Mouse (Mus musculus) megakaryocyte, embryonic 14.5 days (primary cell): ENCODE measurements around the gene Dyx1c1. TPM values are rescaled to one million over a fixed set of nuclear protein-coding genes. Genes with fewer than 3 reads are reported as not detected.

Experiments
- H3K27me3 ChIP-seq: replicated peaks from 2 replicates; pipeline ENCODE3; 2012; ENCODE audit warnings: inconsistent platforms
- H3K36me3 ChIP-seq: replicated peaks from 2 replicates; pipeline ENCODE3; 2012; ENCODE audit warnings: low read length, inconsistent platforms, mixed read lengths
- H3K4me1 ChIP-seq: 2 replicates; pipeline ENCODE4 v1.6.1; 2012; ENCODE audit warnings: inconsistent platforms
- H3K4me3 ChIP-seq: replicated peaks from 2 replicates; pipeline ENCODE3; 2012; ENCODE audit warnings: moderate library complexity, mild to moderate bottlenecking, inconsistent platforms
- H3K9me3 ChIP-seq: 2 replicates; pipeline ENCODE4 v1.6.1; 2012; ENCODE audit warnings: inconsistent platforms
- FLI1 ChIP-seq: IDR thresholded peaks from 2 replicates; pipeline ENCODE4 v1.6.1; 2012; ENCODE audit warnings: low read length, inconsistent platforms, mixed read lengths
- GATA1 ChIP-seq: IDR thresholded peaks from 3 replicates; pipeline ENCODE4 v1.6.1; 2012; ENCODE audit warnings: mixed read lengths, low read length, inconsistent platforms, borderline replicate concordance
- polyA plus RNA-seq: library from polyadenylated mRNA; stranded (reverse); fragments of >175 nt; gene quantifications from 2 replicates; pipeline ENCODE4 v1.2.3, GENCODE M21; 2012; ENCODE audit warnings: low replicate concordance; ENCODE audit not compliant: insufficient read depth

Gene Dyx1c1
- polyA plus RNA-seq, 1 experiment, result not detected

GRCm38 (mm10) chr9:73019841-73020240 lies 61.3 kb downstream of the Dyx1c1 start:
- Histone ChIP-seq H3K36me3 (peaks cover 90% of the 10 kb centered on the region), H3K4me3 (no peak overlapping the region), H3K9me3 (no peaks in the 10 kb centered on the region), H3K4me1 (peaks cover 23% of the 10 kb centered on the region), H3K27me3 (no peaks in the 10 kb centered on the region)
- TF ChIP-seq GATA1 (no peak), FLI1 (no peak)

GRCm38 (mm10) chr9:73020566-73021097 lies 62.0 kb downstream of the Dyx1c1 start:
- TF ChIP-seq GATA1 (no peak), FLI1 (no peak)
- H3K9me3 ChIP-seq, result no peaks in the 10 kb centered on the region
- H3K36me3 ChIP-seq, result peaks cover 85% of the 10 kb centered on the region
- H3K4me3 ChIP-seq, result no peak overlapping the region
- peaks cover 31% of the 10 kb centered on the region for H3K4me1 ChIP-seq
- H3K27me3 ChIP-seq, result no peaks in the 10 kb centered on the region

Other genes with a start within 250 kb of the Dyx1c1 start
- not detected in 2 replicates for gene Prtg, start 151.9 kb upstream of the Dyx1c1 start, polyA plus RNA-seq
- gene Pygo1, start 33.1 kb upstream of the Dyx1c1 start, polyA plus RNA-seq, result not detected in 2 replicates
- gene Gm44503, start 67 bp downstream of the Dyx1c1 start, polyA plus RNA-seq, result not detected in 2 replicates
- gene Ccpg1os, start 26.6 kb downstream of the Dyx1c1 start, polyA plus RNA-seq, result 0.69 and 4.6 TPM in 2 replicates
- gene Ccpg1, start 26.6 kb downstream of the Dyx1c1 start, polyA plus RNA-seq, result 0.58 and 3.9 TPM in 2 replicates
- gene Pigb, start 81.6 kb downstream of the Dyx1c1 start, polyA plus RNA-seq, result 0.79 and 1.1 TPM in 2 replicates
- 2.8 and 34.3 TPM in 2 replicates for gene Rab27a, start 86.1 kb downstream of the Dyx1c1 start, polyA plus RNA-seq
- 0.10 TPM in 1 of 2 replicates, not detected in the other for gene Khdc3, start 143.1 kb downstream of the Dyx1c1 start, polyA plus RNA-seq
- 1.8 TPM in 1 of 2 replicates, not detected in the other for gene Gm20509, start 143.7 kb downstream of the Dyx1c1 start, polyA plus RNA-seq
- gene Rsl24d1, start 154.6 kb downstream of the Dyx1c1 start, polyA plus RNA-seq, result 5.5 TPM in 1 of 2 replicates, not detected in the other